In the genomic region with DNA sequence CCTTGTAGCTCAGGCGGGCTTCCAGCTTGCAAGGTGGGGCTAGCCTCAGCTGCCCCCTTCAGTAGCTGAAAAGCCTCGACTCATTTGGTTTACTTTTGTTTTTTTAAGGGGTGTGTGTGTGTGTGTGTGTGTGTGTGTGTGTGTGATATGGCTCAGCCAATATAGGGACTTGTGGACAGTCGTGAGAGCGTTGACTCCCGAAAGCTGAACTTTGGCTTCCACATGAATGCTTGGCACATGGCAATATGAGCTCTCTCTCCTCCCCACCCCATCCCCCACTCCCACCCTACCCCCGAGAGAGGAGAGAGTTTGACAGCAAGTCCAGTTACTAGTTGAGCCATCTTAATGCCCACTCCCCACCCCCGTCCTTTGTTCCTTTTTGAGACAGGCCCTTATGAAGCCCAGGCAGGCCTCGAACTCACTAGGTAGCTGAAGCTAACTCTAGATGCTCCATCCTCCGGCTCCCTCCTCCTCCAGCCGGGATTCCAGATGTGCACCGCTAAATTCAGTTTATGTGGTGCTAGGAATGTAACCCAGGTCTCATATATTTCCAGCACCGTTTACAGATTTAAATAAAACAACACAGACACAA, we compare ENCODE assay signal across 11 mouse cellular contexts.
DNase-seq lines count a peak whose midpoint lies in the region; ATAC-seq and TF ChIP-seq lines count a peak whose summit lies in the region.
"Had no signal": no experiment of that assay in that cellular context is flagged by ENCODE, and none has a peak within 500 bp of the region (broad histone marks: within the 10 kb centered on the region; RNA-seq: fewer than 3 reads in every experiment).

No protein-coding gene starts in this region.

- H3K27ac ChIP-seq in forebrain, embryonic 11.5 days (ENCODE audit: low read depth, low read length) = no peak overlapping the region
- no peak overlapping the region for H3K27ac ChIP-seq in forebrain, embryonic 10.5 days
- peak overlapping the region; percentile 98 for H3K27ac ChIP-seq in layer of hippocampus, adult 2 months
- H3K27ac ChIP-seq in ES-Bruce4 (ENCODE audit: insufficient read depth, low read length) = no peak overlapping the region
- peak overlapping the region; percentile 84 for H3K27ac ChIP-seq in hindbrain, postnatal 0 days
- H3K27ac ChIP-seq: kidney, postnatal 0 days; liver, embryonic 15.5 days had no signal

- no peak overlapping the region for H3K9ac ChIP-seq in forebrain, embryonic 11.5 days (ENCODE audit: low read length)
- H3K9ac ChIP-seq in ES-Bruce4 (ENCODE audit: low read depth, poor library complexity, severe bottlenecking) = peak overlapping the region; percentile 58
- no peak overlapping the region for H3K9ac ChIP-seq in hindbrain, postnatal 0 days (replicated peaks; ENCODE audit: low read length)
- H3K9ac ChIP-seq: liver, embryonic 15.5 days had no signal

- TF ChIP-seq CTCF in layer of hippocampus, adult 2 months (conservative IDR thresholded peaks at IDR 0.05) = no peak
- TF ChIP-seq CTCF in ES-Bruce4 (IDR thresholded peaks at IDR 0.05; ENCODE audit: low read depth, low read length) = no peak
- no peak for TF ChIP-seq CTCF in hindbrain, postnatal 0 days (IDR thresholded peaks at IDR 0.05; ENCODE audit: low read depth)

- DNase-seq in forebrain, embryonic 11.5 days (ENCODE audit: low spot score) = peak; percentile 55
- DNase-seq in forebrain, embryonic 10.5 days (ENCODE audit: extremely low spot score, low spot score) = no peak
- no peak for DNase-seq in layer of hippocampus, adult 2 months (ENCODE audit: low spot score in 2 of 2)
- DNase-seq in layer of hippocampus, postnatal 25 days (ENCODE audit: extremely low spot score in 1 of 2, low spot score in 1 of 2) = no peak
- DNase-seq in hindbrain, postnatal 0 days (ENCODE audit: low spot score) = no peak
- DNase-seq in ovary, adult 18-20 months (ENCODE audit: low spot score) = no peak
- no peak for DNase-seq in left cerebral cortex, postnatal 14 days (ENCODE audit: low spot score in 2 of 2)

- no peaks in the 10 kb centered on the region for H3K9me3 ChIP-seq in forebrain, embryonic 11.5 days (ENCODE audit: control insufficient read depth, low read length)
- H3K9me3 ChIP-seq in forebrain, embryonic 10.5 days = no peaks in the 10 kb centered on the region
- no peaks in the 10 kb centered on the region for H3K9me3 ChIP-seq in ES-Bruce4 (replicated peaks; ENCODE audit: control insufficient read depth, insufficient read depth, low read length, poor library complexity, severe bottlenecking)
- H3K9me3 ChIP-seq in hindbrain, postnatal 0 days (ENCODE audit: low read length) = no peaks in the 10 kb centered on the region
- H3K9me3 ChIP-seq: liver, embryonic 15.5 days; megakaryocyte, embryonic 14.5 days had no signal

- TF ChIP-seq POLR2A in ES-Bruce4 (IDR thresholded peaks at IDR 0.05; ENCODE audit: insufficient read depth, low read length) = no peak

- intact Hi-C loops in left cerebral cortex, postnatal 14 days (cut with DNase I) = no loop called here

- no peak for ATAC-seq in forebrain, embryonic 11.5 days (replicated peaks; ENCODE audit: low FRiP score)
- no peak for ATAC-seq in hindbrain, postnatal 0 days

- H3K36me3 ChIP-seq in forebrain, embryonic 11.5 days (ENCODE audit: control insufficient read depth, insufficient read depth, low read length) = no peaks in the 10 kb centered on the region
- no peaks in the 10 kb centered on the region for H3K36me3 ChIP-seq in forebrain, embryonic 10.5 days (replicated peaks)
- no peaks in the 10 kb centered on the region for H3K36me3 ChIP-seq in ES-Bruce4 (ENCODE audit: control insufficient read depth, insufficient read depth, low read length, poor library complexity, severe bottlenecking)
- no peaks in the 10 kb centered on the region for H3K36me3 ChIP-seq in hindbrain, postnatal 0 days (ENCODE audit: insufficient read depth, low read length)
- H3K36me3 ChIP-seq: liver, embryonic 15.5 days had no signal

- no peak overlapping the region for H3K4me3 ChIP-seq in forebrain, embryonic 11.5 days (ENCODE audit: low read depth, low read length)
- no peak overlapping the region for H3K4me3 ChIP-seq in forebrain, embryonic 10.5 days
- H3K4me3 ChIP-seq in layer of hippocampus, adult 2 months = peak overlapping the region; percentile 64
- H3K4me3 ChIP-seq in ES-Bruce4 (ENCODE audit: low read depth, low read length) = no peak overlapping the region
- H3K4me3 ChIP-seq in hindbrain, postnatal 0 days (ENCODE audit: low read length) = no peak overlapping the region

- WGBS in forebrain, embryonic 11.5 days = 44% methylated on average over 12 of the region's 12 CpGs
- WGBS in forebrain, embryonic 10.5 days = 48% methylated on average over 12 of the region's 12 CpGs
- 43% methylated on average over 12 of the region's 12 CpGs for WGBS in hindbrain, postnatal 0 days

- no peak for TF ChIP-seq EP300 in ES-Bruce4 (IDR thresholded peaks at IDR 0.05; ENCODE audit: insufficient read depth, low read depth, low read length)

- peaks cover 5% of the 10 kb centered on the region; the same call in 1 of the 2 replicates for H3K4me1 ChIP-seq in forebrain, embryonic 11.5 days (replicated peaks; ENCODE audit: control insufficient read depth, insufficient read depth, low read length)
- peaks cover 42% of the 10 kb centered on the region for H3K4me1 ChIP-seq in forebrain, embryonic 10.5 days
- H3K4me1 ChIP-seq in ES-Bruce4 (ENCODE audit: control insufficient read depth, insufficient read depth, low read length) = peaks cover 21% of the 10 kb centered on the region
- peaks cover 15% of the 10 kb centered on the region for H3K4me1 ChIP-seq in hindbrain, postnatal 0 days (ENCODE audit: insufficient read depth, low read length)

- H3K4me2 ChIP-seq in forebrain, embryonic 11.5 days (ENCODE audit: low read depth, low read length, severe bottlenecking) = no peak overlapping the region
- peak overlapping the region; percentile 57; the same call in 1 of the 2 replicates for H3K4me2 ChIP-seq in hindbrain, postnatal 0 days (ENCODE audit: low read depth, low read length)

- no peaks in the 10 kb centered on the region for H3K27me3 ChIP-seq in forebrain, embryonic 11.5 days (ENCODE audit: control insufficient read depth, insufficient read depth, low read length)
- peaks cover 49% of the 10 kb centered on the region for H3K27me3 ChIP-seq in forebrain, embryonic 10.5 days (ENCODE audit: poor library complexity, severe bottlenecking)
- no peaks in the 10 kb centered on the region for H3K27me3 ChIP-seq in ES-Bruce4 (ENCODE audit: control insufficient read depth, insufficient read depth, low read length, poor library complexity, severe bottlenecking)
- no peaks in the 10 kb centered on the region for H3K27me3 ChIP-seq in hindbrain, postnatal 0 days (ENCODE audit: insufficient read depth, low read length)

Comparison
In these comparisons a context has a peak if more than half of its experiments do, and no peak if none do; other contexts are left out.
1. H3K27ac ChIP-seq: peak in layer of hippocampus, adult 2 months (single experiment) and hindbrain, postnatal 0 days (single experiment); none in forebrain, embryonic 11.5 days (single experiment), forebrain, embryonic 10.5 days (single experiment) and ES-Bruce4 (single experiment).